Mouse (Mus musculus) stomach, postnatal 0 days (tissue): ENCODE results near the gene Zbed4. TPM values are rescaled to one million over a fixed set of nuclear protein-coding genes. Genes with fewer than 3 reads are reported as not detected.

Source experiments
- ATAC-seq: fragments of 200-750 bp; cut with Nextera tagmentation; 2 replicates; pipeline ENCODE4 v1.8.0; 2017; ENCODE audit not compliant: low FRiP score, low TSS enrichment
- DNase-seq: peaks from one replicate; pipeline ENCODE4 v3.0.0-alpha.2; 2016; ENCODE audit warnings: low spot score
- H3K27ac ChIP-seq: fragments of 300-500 bp; sonication (generic); replicated peaks from 2 replicates; pipeline ENCODE4 v1.5.1; 2014; ENCODE audit warnings: mild to moderate bottlenecking, control low read depth
- H3K27me3 ChIP-seq: fragments of 300-500 bp; sonication (generic); 2 replicates; pipeline ENCODE4 v1.6.1; 2014; ENCODE audit warnings: low read length; ENCODE audit not compliant: control insufficient read depth, insufficient read depth
- H3K36me3 ChIP-seq: fragments of 300-500 bp; sonication (generic); 2 replicates; pipeline ENCODE4 v1.6.1; 2014; ENCODE audit warnings: low read length, mixed read lengths; ENCODE audit not compliant: control insufficient read depth, insufficient read depth
- H3K4me1 ChIP-seq: fragments of 300-500 bp; sonication (generic); replicated peaks from 2 replicates; pipeline ENCODE4 v1.6.1; 2014; ENCODE audit warnings: antibody characterized with exemption; ENCODE audit not compliant: control insufficient read depth, insufficient read depth
- H3K4me2 ChIP-seq: fragments of 300-500 bp; sonication (generic); replicated peaks from 2 replicates; pipeline ENCODE4 v1.6.1; 2014; ENCODE audit warnings: low read depth, mild to moderate bottlenecking, control low read depth, moderate library complexity
- H3K4me3 ChIP-seq: fragments of 300-500 bp; sonication (generic); 2 replicates; pipeline ENCODE4 v1.5.1; 2014; ENCODE audit warnings: low read depth, low read length, control low read depth
- H3K9ac ChIP-seq: fragments of 300-500 bp; sonication (generic); 2 replicates; pipeline ENCODE4 v1.6.1; 2014; ENCODE audit warnings: mild to moderate bottlenecking, low read length, control low read depth, mixed read lengths
- H3K9me3 ChIP-seq: fragments of 300-500 bp; sonication (generic); 2 replicates; pipeline ENCODE4 v1.6.1; 2016; ENCODE audit warnings: low read length; ENCODE audit not compliant: control insufficient read depth
- CTCF ChIP-seq: IDR thresholded peaks from 2 replicates; pipeline ENCODE4 v1.5.1; 2016; ENCODE audit warnings: antibody characterized with exemption, low read depth, mild to moderate bottlenecking, moderate library complexity
- EP300 ChIP-seq: optimal IDR thresholded peaks from 2 replicates; pipeline ENCODE3; 2016; ENCODE audit warnings: antibody characterized with exemption
- WGBS: fragments of 180-500 bp; shearing (Covaris S2); extraction: QIAGEN DNeasy Blood & Tissue Kit; methylation state at CpG from one replicate; pipeline ENCODE4 v1.1.7; 2014; 5-methylcytosine and 5-hydroxymethylcytosine counted together
- polyA plus RNA-seq: library from polyadenylated mRNA; unstranded; fragments of >200 nt; fragmentation: Nextera tagmentation; extraction: Ambion mirVana; gene quantifications from 2 replicates; pipeline ENCODE4 v1.2.1, GENCODE M21; 2015

Zbed4 gene
- polyA plus RNA-seq, 1 experiment from 2014 or later = 3.9 TPM

DNA sequence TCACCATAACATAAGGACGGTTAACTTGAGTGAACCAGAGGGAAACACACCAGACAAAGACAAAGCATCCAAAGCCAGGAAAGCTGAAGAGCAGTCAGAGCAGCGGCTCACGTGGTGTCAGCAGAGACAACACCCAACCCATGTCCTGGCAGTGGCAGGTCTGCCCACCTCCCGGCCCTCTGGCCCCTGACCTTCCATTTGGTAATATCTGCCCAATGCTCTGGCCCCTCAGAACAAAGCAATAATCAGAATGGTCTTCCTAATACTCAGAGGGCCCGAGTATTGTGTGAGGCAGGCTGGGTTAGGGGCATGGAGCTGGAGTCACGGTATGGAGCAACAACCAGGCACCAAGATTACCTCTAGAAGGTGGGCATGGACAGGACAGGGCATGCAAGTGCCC lies 28.3 kb upstream of the Zbed4 start:
- TF ChIP-seq CTCF = no peak
- no peak for TF ChIP-seq EP300
- Histone ChIP-seq H3K9ac (no peak overlapping the region), H3K4me3 (no peak overlapping the region), H3K27me3 (no peaks in the 10 kb centered on the region), H3K9me3 (no peaks in the 10 kb centered on the region), H3K27ac (no peak overlapping the region), H3K4me2 (no peak overlapping the region), H3K36me3 (peaks cover 11% of the 10 kb centered on the region; the same call in 1 of the 2 replicates), H3K4me1 (no peaks in the 10 kb centered on the region)
- ATAC-seq (no peak), DNase-seq (no peak)
- 66% methylated on average over 6 of the region's 6 CpGs for WGBS

DNA sequence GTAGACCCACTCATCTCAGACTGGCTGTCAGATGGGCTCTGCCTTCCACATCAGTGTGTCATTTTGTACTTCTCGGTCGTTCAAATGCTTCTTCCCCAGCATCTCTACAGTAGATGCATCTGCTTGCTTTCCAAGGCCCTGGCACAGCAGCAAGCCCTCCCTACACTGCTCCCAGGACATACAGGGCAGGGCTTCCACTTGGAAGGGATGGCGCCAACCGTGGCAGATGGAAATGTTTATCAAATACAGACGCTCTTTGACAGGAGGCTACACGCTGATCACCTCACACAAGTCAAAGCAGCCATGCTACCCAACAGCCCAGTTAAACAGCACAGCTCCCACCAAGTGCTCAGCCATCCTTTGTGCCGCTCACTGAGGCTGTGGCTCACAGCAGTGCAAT lies 27.1 kb upstream of the Zbed4 start:
- no peaks in the 10 kb centered on the region for H3K9me3 ChIP-seq
- no peaks in the 10 kb centered on the region for H3K4me1 ChIP-seq
- no peak overlapping the region for H3K9ac ChIP-seq
- no peaks in the 10 kb centered on the region for H3K27me3 ChIP-seq
- H3K27ac ChIP-seq = no peak overlapping the region
- TF ChIP-seq CTCF = no peak
- no peak for TF ChIP-seq EP300
- no peak for DNase-seq
- H3K4me3 ChIP-seq = no peak overlapping the region
- no peak for ATAC-seq
- H3K36me3 ChIP-seq = peaks cover 18% of the 10 kb centered on the region
- H3K4me2 ChIP-seq = no peak overlapping the region
- WGBS = 72% methylated on average over 7 of the region's 7 CpGs

DNA sequence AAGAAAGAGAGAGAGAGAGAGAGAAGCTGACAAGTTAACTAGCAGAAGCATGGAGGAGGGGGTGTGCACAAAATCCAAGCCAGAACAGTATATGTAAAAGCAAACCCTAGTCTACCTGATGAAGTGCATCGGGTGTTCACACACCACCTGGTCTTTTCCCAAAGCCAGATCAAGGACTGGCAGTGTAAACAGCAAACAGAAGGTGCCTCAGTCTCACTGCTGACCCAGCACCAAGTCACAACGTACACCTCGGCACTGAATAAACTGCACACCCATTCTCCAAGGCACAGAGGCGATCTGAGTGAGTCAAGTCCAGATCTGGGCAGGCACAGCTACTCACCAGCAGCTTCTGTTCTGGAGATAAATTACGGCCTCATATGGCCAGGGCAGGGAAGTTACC lies 26.4 kb upstream of the Zbed4 start:
- H3K27ac ChIP-seq = no peak overlapping the region
- peaks cover under 1% of the 10 kb centered on the region; the same call in 1 of the 2 replicates for H3K4me1 ChIP-seq
- peak; percentile 38; the same call in 1 of the 2 replicates for ATAC-seq
- peaks cover 19% of the 10 kb centered on the region for H3K36me3 ChIP-seq
- DNase-seq = no peak
- no peak overlapping the region for H3K4me2 ChIP-seq
- no peak for TF ChIP-seq CTCF
- TF ChIP-seq EP300 = no peak
- H3K27me3 ChIP-seq = no peaks in the 10 kb centered on the region
- WGBS = 59% methylated on average over 5 of the region's 5 CpGs
- H3K4me3 ChIP-seq = no peak overlapping the region
- H3K9ac ChIP-seq = no peak overlapping the region
- H3K9me3 ChIP-seq = no peaks in the 10 kb centered on the region

DNA sequence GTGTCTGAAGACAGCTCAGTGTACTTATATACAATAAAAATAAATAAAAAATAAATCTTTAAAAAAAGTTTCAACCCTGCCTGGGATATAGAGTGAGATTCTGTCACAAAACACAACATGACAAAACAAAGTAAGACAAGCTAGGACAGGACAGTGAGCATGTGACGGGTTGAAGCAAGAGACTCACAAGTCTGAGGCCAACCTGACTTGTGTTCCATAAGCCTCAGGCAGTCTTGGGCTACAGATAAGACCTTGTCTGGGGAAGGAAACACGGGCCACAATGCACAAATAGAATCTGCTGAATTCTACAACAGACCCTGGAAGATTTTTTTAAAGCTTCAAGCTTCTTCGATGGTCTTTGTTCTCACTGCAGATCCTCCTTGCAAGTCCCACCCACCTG lies 24.3 kb upstream of the Zbed4 start:
- H3K36me3 ChIP-seq = peaks cover 19% of the 10 kb centered on the region
- 66% methylated on average over 3 of the region's 3 CpGs for WGBS

DNA sequence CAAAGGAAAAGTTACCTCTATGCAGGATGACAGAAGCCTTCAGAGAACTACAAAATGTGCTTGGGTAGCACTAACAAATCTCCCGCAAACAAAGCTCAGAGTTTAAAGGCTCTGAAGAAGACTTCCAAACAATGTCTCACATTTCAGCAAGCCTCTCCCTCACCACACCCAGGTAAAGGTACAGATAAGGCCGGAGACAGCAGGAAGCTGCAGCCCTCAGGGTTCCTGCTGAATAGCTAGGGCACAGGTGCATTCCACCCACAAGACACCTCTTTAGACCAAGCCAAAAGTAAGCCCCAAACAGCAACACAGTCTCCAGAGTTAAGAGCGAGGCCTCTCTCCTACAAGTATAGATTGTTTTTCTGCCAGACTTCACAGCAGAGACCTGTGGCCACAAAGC lies 20.7 kb upstream of the Zbed4 start:
- H3K9ac ChIP-seq = no peak overlapping the region
- peak overlapping the region; percentile 0 for H3K4me2 ChIP-seq
- no peaks in the 10 kb centered on the region for H3K9me3 ChIP-seq
- ATAC-seq (no peak), DNase-seq (no peak)
- no peak for TF ChIP-seq CTCF
- no peak for TF ChIP-seq EP300
- no peaks in the 10 kb centered on the region for H3K27me3 ChIP-seq
- H3K36me3 ChIP-seq = peaks cover 13% of the 10 kb centered on the region
- no peak overlapping the region for H3K4me3 ChIP-seq
- peaks cover 9% of the 10 kb centered on the region for H3K4me1 ChIP-seq
- 45% methylated on average over 3 of the region's 3 CpGs for WGBS
- H3K27ac ChIP-seq = peak overlapping the region; percentile 5; the same call in 1 of the 2 replicates

More for the DNA sequence above, 24.3 kb upstream of the Zbed4 start:
- Histone ChIP-seq H3K9me3 (no peaks in the 10 kb centered on the region), H3K27ac (no peak overlapping the region), H3K4me1 (peaks cover 5% of the 10 kb centered on the region), H3K27me3 (no peaks in the 10 kb centered on the region), H3K4me3 (no peak overlapping the region), H3K9ac (no peak overlapping the region), H3K4me2 (no peak overlapping the region)
- TF ChIP-seq EP300 (no peak), CTCF (no peak)
- no peak for ATAC-seq
- no peak for DNase-seq

DNA sequence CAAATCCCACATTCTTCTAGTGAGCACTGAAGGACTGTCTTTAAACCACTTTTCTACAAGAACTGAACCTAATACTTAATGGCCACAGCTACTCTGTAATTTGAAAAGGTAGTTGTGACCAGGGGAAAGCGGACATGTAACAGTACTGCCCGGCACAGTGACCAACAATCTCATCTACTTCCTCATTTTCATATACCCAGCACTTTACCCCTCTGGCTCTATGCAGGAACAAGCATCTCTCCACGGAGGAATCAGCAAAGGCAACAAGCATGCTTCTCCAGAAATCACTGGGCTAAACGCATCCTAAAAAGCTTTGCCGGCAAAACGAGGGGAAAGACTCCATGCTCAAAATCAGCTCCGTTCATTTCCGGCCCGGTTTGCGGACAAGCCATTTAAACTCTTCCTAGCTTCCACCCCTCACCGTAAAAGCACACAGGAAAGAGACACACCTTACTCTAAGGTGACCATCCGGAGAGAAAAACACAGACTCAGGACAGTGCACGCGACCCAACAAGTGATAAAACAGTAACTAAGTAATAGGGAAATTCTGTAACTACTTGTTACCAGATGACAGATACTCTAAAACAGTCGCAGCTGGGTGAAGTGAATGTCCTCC lies 18.9 kb upstream of the Zbed4 start:
- Histone ChIP-seq H3K4me3 (peak overlapping the region; percentile 95), H3K9ac (peak overlapping the region; percentile 98), H3K4me1 (peaks cover 9% of the 10 kb centered on the region), H3K9me3 (no peaks in the 10 kb centered on the region), H3K27ac (peak overlapping the region; percentile 96), H3K27me3 (no peaks in the 10 kb centered on the region), H3K36me3 (peaks cover 11% of the 10 kb centered on the region), H3K4me2 (peak overlapping the region; percentile 74)
- DNase-seq (no peak), ATAC-seq (no peak)
- WGBS = 10% methylated on average over 15 of the region's 15 CpGs
- TF ChIP-seq EP300 = no peak
